Comparison of ENCODE assay signal across 13 mouse cellular contexts in genomic region chr5:21526835-21527485, GRCm38 (mm10). TPM values are rescaled to one million over a fixed set of nuclear protein-coding genes. Genes with fewer than 3 reads are reported as not detected.
DNase-seq lines count a peak whose midpoint lies in the region; ATAC-seq and TF ChIP-seq lines count a peak whose summit lies in the region.
"Had no signal": no experiment of that assay in that cellular context is flagged by ENCODE, and none has a peak within 500 bp of the region (broad histone marks: within the 10 kb centered on the region; RNA-seq: fewer than 3 reads in every experiment).

No protein-coding gene starts in this region.

- no peak overlapping the region for H3K9ac ChIP-seq in heart, embryonic 15.5 days
- H3K9ac ChIP-seq in midbrain, embryonic 11.5 days (ENCODE audit: low read length): no peak overlapping the region
- H3K9ac ChIP-seq in midbrain, embryonic 16.5 days (ENCODE audit: low read depth, low read length): no peak overlapping the region
- H3K9ac ChIP-seq in hindbrain, embryonic 14.5 days: no peak overlapping the region
- no peak overlapping the region for H3K9ac ChIP-seq in stomach, postnatal 0 days (ENCODE audit: low read length)
- H3K9ac ChIP-seq: embryonic facial prominence, embryonic 12.5 days had no signal

- H3K27me3 ChIP-seq in heart, embryonic 15.5 days: no peaks in the 10 kb centered on the region
- H3K27me3 ChIP-seq in midbrain, embryonic 11.5 days (ENCODE audit: control insufficient read depth, insufficient read depth, low read length): no peaks in the 10 kb centered on the region
- H3K27me3 ChIP-seq in midbrain, embryonic 16.5 days (ENCODE audit: control insufficient read depth, insufficient read depth, low read depth, low read length): no peaks in the 10 kb centered on the region
- no peaks in the 10 kb centered on the region for H3K27me3 ChIP-seq in hindbrain, embryonic 14.5 days (ENCODE audit: control insufficient read depth, insufficient read depth, low read length)
- H3K27me3 ChIP-seq in stomach, postnatal 0 days (ENCODE audit: control insufficient read depth, insufficient read depth, low read length): no peaks in the 10 kb centered on the region
- H3K27me3 ChIP-seq: CH12.LX; embryonic facial prominence, embryonic 12.5 days had no signal

- TF ChIP-seq EP300 in stomach, postnatal 0 days (optimal IDR thresholded peaks at IDR 0.05): no peak

- no peak overlapping the region for H3K4me3 ChIP-seq in heart, embryonic 15.5 days
- H3K4me3 ChIP-seq in midbrain, embryonic 11.5 days (ENCODE audit: low read depth, low read length): no peak overlapping the region
- H3K4me3 ChIP-seq in midbrain, embryonic 16.5 days (ENCODE audit: low read depth, low read length): no peak overlapping the region
- no peak overlapping the region for H3K4me3 ChIP-seq in hindbrain, embryonic 14.5 days (replicated peaks; ENCODE audit: low read length)
- H3K4me3 ChIP-seq in stomach, postnatal 0 days (ENCODE audit: low read depth, low read length): no peak overlapping the region
- H3K4me3 ChIP-seq: embryonic facial prominence, embryonic 12.5 days had no signal

- H3K4me1 ChIP-seq in heart, embryonic 15.5 days (replicated peaks): 0 out of 2 replicates have a peak, but pooled peaks cover 8% of the 10 kb centered on the region
- peaks cover 7% of the 10 kb centered on the region for H3K4me1 ChIP-seq in midbrain, embryonic 11.5 days (ENCODE audit: control insufficient read depth, insufficient read depth, low read length)
- H3K4me1 ChIP-seq in midbrain, embryonic 16.5 days (ENCODE audit: control insufficient read depth, insufficient read depth, low read length): no peaks in the 10 kb centered on the region
- H3K4me1 ChIP-seq in hindbrain, embryonic 14.5 days (replicated peaks; ENCODE audit: control insufficient read depth, insufficient read depth, low read length): no peaks in the 10 kb centered on the region
- no peaks in the 10 kb centered on the region for H3K4me1 ChIP-seq in stomach, postnatal 0 days (replicated peaks; ENCODE audit: control insufficient read depth, insufficient read depth)
- H3K4me1 ChIP-seq: embryonic facial prominence, embryonic 12.5 days had no signal

- no peaks in the 10 kb centered on the region for H3K9me3 ChIP-seq in heart, embryonic 15.5 days (replicated peaks)
- H3K9me3 ChIP-seq in midbrain, embryonic 11.5 days (ENCODE audit: control insufficient read depth, low read length): no peaks in the 10 kb centered on the region
- 0 out of 2 replicates have a peak, but pooled peaks cover 7% of the 10 kb centered on the region for H3K9me3 ChIP-seq in midbrain, embryonic 16.5 days (replicated peaks; ENCODE audit: control insufficient read depth, low read length, poor library complexity, severe bottlenecking)
- 0 out of 2 replicates have a peak, but pooled peaks cover 8% of the 10 kb centered on the region for H3K9me3 ChIP-seq in hindbrain, embryonic 14.5 days (ENCODE audit: control insufficient read depth, low read length)
- H3K9me3 ChIP-seq in stomach, postnatal 0 days (ENCODE audit: control insufficient read depth, low read length): no peaks in the 10 kb centered on the region
- H3K9me3 ChIP-seq: embryonic facial prominence, embryonic 12.5 days had no signal

- peak overlapping the region; percentile 46 for H3K27ac ChIP-seq in heart, embryonic 15.5 days
- H3K27ac ChIP-seq in midbrain, embryonic 11.5 days (ENCODE audit: low read depth, low read length): peak overlapping the region; percentile 35
- no peak overlapping the region for H3K27ac ChIP-seq in midbrain, embryonic 16.5 days (ENCODE audit: low read length)
- H3K27ac ChIP-seq in hindbrain, embryonic 14.5 days: no peak overlapping the region
- H3K27ac ChIP-seq in stomach, postnatal 0 days (replicated peaks): peak overlapping the region; percentile 84
- H3K27ac ChIP-seq: embryonic facial prominence, embryonic 12.5 days had no signal

- H3K4me2 ChIP-seq in heart, embryonic 15.5 days: no peak overlapping the region
- no peak overlapping the region for H3K4me2 ChIP-seq in midbrain, embryonic 11.5 days
- no peak overlapping the region for H3K4me2 ChIP-seq in midbrain, embryonic 16.5 days (ENCODE audit: low read length)
- no peak overlapping the region for H3K4me2 ChIP-seq in hindbrain, embryonic 14.5 days (replicated peaks)
- no peak overlapping the region for H3K4me2 ChIP-seq in stomach, postnatal 0 days (replicated peaks; ENCODE audit: low read depth)
- H3K4me2 ChIP-seq: embryonic facial prominence, embryonic 12.5 days had no signal

- intact Hi-C loops in heart, postnatal 14 days (cut with DNase I): loop anchor here (5.0 kb wide), 1 partner anchor 255 kb away; no protein-coding TSS in a partner anchor

- H3K36me3 ChIP-seq in heart, embryonic 15.5 days: no peaks in the 10 kb centered on the region
- H3K36me3 ChIP-seq in midbrain, embryonic 11.5 days (ENCODE audit: control insufficient read depth, insufficient read depth, low read length): no peaks in the 10 kb centered on the region
- no peaks in the 10 kb centered on the region for H3K36me3 ChIP-seq in midbrain, embryonic 16.5 days (ENCODE audit: control insufficient read depth, insufficient read depth, low read length)
- H3K36me3 ChIP-seq in hindbrain, embryonic 14.5 days (replicated peaks; ENCODE audit: control insufficient read depth, insufficient read depth): no peaks in the 10 kb centered on the region
- H3K36me3 ChIP-seq in stomach, postnatal 0 days (ENCODE audit: control insufficient read depth, insufficient read depth, low read length): no peaks in the 10 kb centered on the region
- H3K36me3 ChIP-seq: embryonic facial prominence, embryonic 12.5 days had no signal

- ATAC-seq in heart, embryonic 15.5 days (replicated peaks; ENCODE audit: insufficient number of reproducible peaks, insufficient read depth, low FRiP score, low read depth): no peak
- peak; percentile 91 for ATAC-seq in midbrain, embryonic 11.5 days (ENCODE audit: low FRiP score)
- no peak for ATAC-seq in midbrain, embryonic 16.5 days
- ATAC-seq in hindbrain, embryonic 14.5 days (ENCODE audit: low FRiP score): peak; percentile 57; the same call in 1 of the 2 replicates
- ATAC-seq in stomach, postnatal 0 days (ENCODE audit: low FRiP score, low TSS enrichment): no peak
- ATAC-seq: forebrain, embryonic 16.5 days had no signal

- no peak for DNase-seq in heart, postnatal 14 days
- peak; percentile 91 for DNase-seq in midbrain, embryonic 11.5 days (ENCODE audit: low spot score, missing footprints)
- no peak for DNase-seq in hindbrain, embryonic 14.5 days (ENCODE audit: low spot score)
- DNase-seq in stomach, postnatal 0 days (ENCODE audit: low spot score): no peak
- DNase-seq in adrenal gland, postnatal 14 days: no peak
- DNase-seq: layer of hippocampus, adult 9-11 months; retina, postnatal 1 day had no signal

- WGBS in heart, embryonic 15.5 days: 57% methylated on average over 11 of the region's 11 CpGs
- WGBS in midbrain, embryonic 11.5 days: 22% methylated on average over 11 of the region's 11 CpGs
- WGBS in midbrain, embryonic 16.5 days: 14% methylated on average over 11 of the region's 11 CpGs
- WGBS in hindbrain, embryonic 14.5 days: 12% methylated on average over 11 of the region's 11 CpGs
- 60% methylated on average over 11 of the region's 11 CpGs for WGBS in stomach, postnatal 0 days

- TF ChIP-seq CTCF in stomach, postnatal 0 days (IDR thresholded peaks at IDR 0.05; ENCODE audit: low read depth): no peak

RNA-seq across cellular contexts. Expression of gene Lrrc17, which starts 16.4 kb away (rescaled TPM):
- polyA plus RNA-seq in heart, embryonic 15.5 days (2015; fragmentation: Nextera tagmentation; extraction: Ambion mirVana): 23.9 and 35.3 TPM in 2 replicates
- total RNA-seq in heart, postnatal 14 days (2021): 1 to 10 TPM; 6.3 to 8.4 TPM
- 14.0 and 17.0 TPM in 2 replicates for polyA plus RNA-seq in midbrain, embryonic 11.5 days (2014; fragmentation: Nextera tagmentation; extraction: Ambion mirVana)
- polyA plus RNA-seq in midbrain, embryonic 16.5 days (2015; fragmentation: Nextera tagmentation; extraction: Ambion mirVana): 4.6 TPM in 2 replicates
- 8.3 and 8.6 TPM in 2 replicates for polyA plus RNA-seq in hindbrain, embryonic 14.5 days (2014; fragmentation: Nextera tagmentation; extraction: Ambion mirVana)
- polyA plus RNA-seq in stomach, postnatal 0 days (2015; fragmentation: Nextera tagmentation; extraction: Ambion mirVana): 18.5 and 20.2 TPM in 2 replicates
- total RNA-seq in adrenal gland, postnatal 14 days (2021): 4.9 and 5.0 TPM in 2 replicates
- total RNA-seq: CH12.LX; megakaryocyte, adult 5-6 weeks had no signal

Comparison
In these comparisons a context has a peak if more than half of its experiments do, and no peak if none do; other contexts are left out.
1. ATAC-seq: peak in midbrain, embryonic 11.5 days (single experiment) and hindbrain, embryonic 14.5 days (single experiment); none in heart, embryonic 15.5 days (single experiment), midbrain, embryonic 16.5 days (single experiment) and stomach, postnatal 0 days (single experiment).
2. H3K27ac ChIP-seq: peak in heart, embryonic 15.5 days (single experiment), midbrain, embryonic 11.5 days (single experiment) and stomach, postnatal 0 days (single experiment); none in midbrain, embryonic 16.5 days (single experiment) and hindbrain, embryonic 14.5 days (single experiment).